Mouse (Mus musculus) midbrain, embryonic 12.5 days (tissue): Measurements from ENCODE around the gene Gm9913. TPM values are rescaled to one million over a fixed set of nuclear protein-coding genes. Genes with fewer than 3 reads are reported as not detected.
A peak's percentile ranks its signal among the peaks of the same experiment; 100 is the strongest.

Experiments used
- ATAC-seq: fragments of 200-750 bp; cut with Nextera tagmentation; 2 replicates; pipeline ENCODE4 v1.8.0; 2017; ENCODE audit warnings: low read depth, moderate TSS enrichment, moderate library complexity; ENCODE audit not compliant: low FRiP score
- H3K27ac ChIP-seq: fragments of 300-500 bp; sonication (generic); replicated peaks from 2 replicates; pipeline ENCODE4 v1.5.1; 2016; ENCODE audit warnings: mild to moderate bottlenecking
- H3K27me3 ChIP-seq: fragments of 300-500 bp; sonication (generic); 2 replicates; pipeline ENCODE4 v1.6.1; 2016; ENCODE audit warnings: mild to moderate bottlenecking
- H3K36me3 ChIP-seq: fragments of 300-500 bp; sonication (generic); 2 replicates; pipeline ENCODE4 v1.6.1; 2016
- H3K4me1 ChIP-seq: fragments of 300-500 bp; sonication (generic); 2 replicates; pipeline ENCODE4 v1.6.1; 2016
- H3K4me2 ChIP-seq: fragments of 300-500 bp; sonication (generic); replicated peaks from 2 replicates; pipeline ENCODE4 v1.6.1; 2016; ENCODE audit warnings: mild to moderate bottlenecking, moderate library complexity
- H3K4me3 ChIP-seq: fragments of 300-500 bp; sonication (generic); 2 replicates; pipeline ENCODE4 v1.5.1; 2016; ENCODE audit warnings: mild to moderate bottlenecking
- H3K9ac ChIP-seq: fragments of 300-500 bp; sonication (generic); replicated peaks from 2 replicates; pipeline ENCODE4 v1.6.1; 2016; ENCODE audit warnings: mild to moderate bottlenecking, moderate library complexity
- H3K9me3 ChIP-seq: fragments of 300-500 bp; sonication (generic); 2 replicates; pipeline ENCODE4 v1.6.1; 2016; ENCODE audit warnings: mild to moderate bottlenecking
- WGBS: fragments of 180-500 bp; shearing (Covaris S2); methylation state at CpG from one replicate; pipeline ENCODE4 v1.1.7; 2016; 5-methylcytosine and 5-hydroxymethylcytosine counted together
- polyA plus RNA-seq: library from polyadenylated mRNA; unstranded; fragments of >200 nt; fragmentation: Nextera tagmentation; extraction: Ambion mirVana; gene quantifications from 2 replicates; pipeline ENCODE4 v1.2.1, GENCODE M21; 2016

Gene Gm9913
- polyA plus RNA-seq, 1 experiment from 2014 or later = 0.15 TPM

DNA sequence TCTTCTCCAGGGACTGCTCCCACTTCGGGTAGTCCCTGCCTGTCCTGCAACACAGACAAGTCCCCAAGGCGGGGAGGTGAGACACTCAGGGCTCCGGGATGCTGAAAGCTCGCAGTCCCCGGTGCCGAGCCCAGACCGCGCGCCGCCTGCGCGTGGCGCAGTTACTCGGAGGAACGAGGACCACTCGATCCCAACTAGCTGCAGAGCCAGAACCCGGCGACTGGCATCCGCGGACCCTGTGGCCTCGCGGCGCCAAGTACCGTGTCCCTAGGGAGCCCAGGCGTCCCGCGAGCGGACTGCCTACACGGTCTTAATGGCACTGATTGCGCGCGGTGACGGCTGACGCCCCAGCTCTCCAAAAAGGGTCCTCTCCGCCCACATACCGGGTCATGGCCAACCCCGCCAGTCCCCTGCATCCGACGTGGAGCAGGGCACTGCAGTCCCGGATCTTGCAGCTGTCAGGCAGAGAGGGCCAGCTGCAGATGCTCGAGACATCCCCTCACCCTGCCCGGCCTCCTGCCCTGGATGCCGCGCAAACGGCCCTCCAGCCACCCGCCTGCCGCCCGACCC, 942 bp downstream of the Gm9913 start:
- H3K27me3 ChIP-seq = peaks cover 12% of the 10 kb centered on the region
- no peaks in the 10 kb centered on the region for H3K9me3 ChIP-seq
- H3K4me1 ChIP-seq = peaks cover 14% of the 10 kb centered on the region
- under 1% methylated on average over 46 of the region's 48 CpGs for WGBS
- peak overlapping the region; percentile 63 for H3K4me3 ChIP-seq
- peak overlapping the region; percentile 97 for H3K4me2 ChIP-seq
- ATAC-seq = peak; percentile 78
- H3K36me3 ChIP-seq = no peaks in the 10 kb centered on the region
- H3K9ac ChIP-seq = peak overlapping the region; percentile 70
- peak overlapping the region; percentile 66 for H3K27ac ChIP-seq

DNA sequence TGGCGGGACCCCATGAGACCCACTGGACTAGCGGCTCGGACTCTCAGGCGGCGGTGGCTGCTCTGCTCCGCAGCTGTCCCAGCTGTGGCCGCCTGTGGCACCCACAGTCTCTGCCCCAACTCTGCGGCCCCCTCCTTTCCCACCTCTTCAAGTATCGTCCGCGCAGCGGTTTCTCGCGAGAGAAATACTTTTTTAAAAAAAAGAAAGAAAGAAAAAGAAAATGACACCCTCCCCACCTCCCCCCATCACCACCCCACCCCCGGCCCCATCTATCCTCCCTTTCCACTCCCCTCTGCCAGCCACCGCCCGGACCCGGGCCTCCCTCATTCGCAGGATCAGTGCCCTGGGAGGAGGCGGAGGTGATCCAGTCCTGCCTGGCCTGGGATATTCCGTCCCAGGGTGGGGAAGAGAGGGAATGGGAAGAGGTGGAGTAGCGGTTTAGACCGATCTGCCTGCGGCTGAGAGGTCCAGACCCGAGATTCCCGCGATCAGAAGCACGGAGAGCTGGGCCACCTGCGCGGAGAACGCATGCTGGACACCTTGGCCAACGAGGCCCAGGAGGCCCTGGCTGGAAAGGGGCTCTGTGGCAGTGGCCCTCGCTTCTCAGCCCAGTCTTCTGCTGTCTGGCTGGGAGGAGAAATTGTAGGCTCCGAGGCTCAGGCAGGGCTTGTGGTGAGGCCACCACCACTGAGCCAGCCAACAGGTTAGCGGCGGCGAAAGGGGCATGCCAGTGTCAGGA, 1.6 kb downstream of the Gm9913 start:
- peak; percentile 87 for ATAC-seq
- H3K9me3 ChIP-seq = no peaks in the 10 kb centered on the region
- peak overlapping the region; percentile 66 for H3K27ac ChIP-seq
- peak overlapping the region; percentile 63 for H3K4me3 ChIP-seq
- peak overlapping the region; percentile 97 for H3K4me2 ChIP-seq
- H3K27me3 ChIP-seq = peaks cover 12% of the 10 kb centered on the region
- under 1% methylated on average over 34 of the region's 37 CpGs for WGBS
- H3K9ac ChIP-seq = peak overlapping the region; percentile 70
- H3K4me1 ChIP-seq = peaks cover 14% of the 10 kb centered on the region
- no peaks in the 10 kb centered on the region for H3K36me3 ChIP-seq

DNA sequence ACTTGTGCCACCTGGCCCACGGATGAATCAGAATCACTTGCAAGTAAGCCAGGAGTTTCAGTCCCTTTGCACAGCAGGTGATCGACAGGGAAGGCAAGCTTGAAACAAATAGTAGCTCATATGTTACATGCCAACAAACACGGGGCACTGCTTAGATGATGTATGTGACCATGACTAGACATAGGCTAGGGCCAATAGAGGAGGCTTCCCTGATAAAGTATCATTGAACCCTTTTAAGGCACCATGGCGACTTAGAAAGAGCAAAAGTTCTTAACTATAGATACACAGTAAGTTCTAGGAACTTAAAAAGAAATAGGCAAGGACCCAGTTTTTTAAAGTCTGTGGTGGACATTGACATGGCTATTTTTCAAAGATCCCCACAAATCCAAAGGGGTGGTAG, 3.0 kb downstream of the Gm9913 start, which contains the start of gene Fbn1:
Gene Fbn1, minus strand, starts transcription at position 101 of the 400 bp plus-strand sequence.
- ATAC-seq = no peak
- Histone ChIP-seq H3K27me3 (peaks cover 12% of the 10 kb centered on the region), H3K4me2 (peak within 1 kb of the TSS; percentile 97), H3K4me1 (peaks cover 14% of the 10 kb centered on the region), H3K4me3 (peak within 1 kb of the TSS; percentile 63), H3K27ac (peak within 1 kb of the TSS; percentile 66; the same call in 1 of the 2 replicates), H3K9ac (peak within 1 kb of the TSS; percentile 70), H3K36me3 (no peaks in the 10 kb centered on the region), H3K9me3 (no peaks in the 10 kb centered on the region)
- WGBS = 85% methylated on average over 4 of the region's 4 CpGs

DNA sequence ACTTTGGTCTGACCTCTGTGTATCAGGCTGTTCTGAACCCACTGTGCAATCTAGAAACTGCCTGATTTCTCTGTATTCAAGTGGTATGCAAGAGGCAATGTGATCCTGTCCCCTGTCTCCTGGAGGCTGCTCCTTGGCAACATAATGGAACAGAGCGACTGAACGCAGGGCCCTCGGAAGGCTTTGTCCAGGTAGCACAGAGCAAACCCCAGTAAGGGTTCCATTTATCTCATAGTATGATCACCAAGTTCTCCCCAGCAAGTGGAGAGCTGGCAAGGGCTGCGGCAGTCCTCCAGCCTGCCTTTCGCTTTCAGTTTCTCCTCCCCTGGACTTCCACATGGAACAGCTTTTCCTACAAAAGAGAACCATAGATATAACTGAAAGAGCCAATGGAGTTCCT, 3.5 kb downstream of the Gm9913 start:
- WGBS = 94% methylated on average over 5 of the region's 5 CpGs
- peaks cover 14% of the 10 kb centered on the region for H3K4me1 ChIP-seq
- no peak overlapping the region for H3K27ac ChIP-seq
- no peak overlapping the region for H3K9ac ChIP-seq
- no peak overlapping the region for H3K4me2 ChIP-seq
- no peaks in the 10 kb centered on the region for H3K9me3 ChIP-seq
- H3K27me3 ChIP-seq = peaks cover 12% of the 10 kb centered on the region
- no peak overlapping the region for H3K4me3 ChIP-seq
- ATAC-seq = no peak
- H3K36me3 ChIP-seq = no peaks in the 10 kb centered on the region

DNA sequence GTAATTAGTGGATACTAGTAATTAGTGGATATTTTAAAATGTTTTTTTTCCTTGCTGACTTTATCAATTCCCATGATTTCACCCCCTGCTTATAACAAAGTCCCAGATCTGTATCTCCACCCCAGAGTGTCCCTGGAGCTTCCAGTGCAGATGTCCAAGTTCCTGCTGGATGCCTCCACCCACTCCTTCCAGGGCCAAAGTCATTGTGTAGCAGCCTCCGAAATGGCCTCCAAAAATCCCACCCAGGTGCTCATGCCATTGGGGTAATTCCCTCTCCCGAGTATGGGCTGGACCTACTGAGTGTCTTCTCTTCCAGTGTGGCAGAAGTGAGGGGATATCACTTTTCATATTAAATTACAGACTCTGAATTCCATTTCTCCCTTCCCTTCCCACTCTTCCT, 5.9 kb downstream of the Gm9913 start:
- no peak for ATAC-seq
- Histone ChIP-seq H3K4me3 (no peak overlapping the region), H3K4me1 (peaks cover 5% of the 10 kb centered on the region; the same call in 1 of the 2 replicates), H3K27me3 (peaks cover 12% of the 10 kb centered on the region), H3K27ac (no peak overlapping the region), H3K36me3 (no peaks in the 10 kb centered on the region), H3K9me3 (no peaks in the 10 kb centered on the region), H3K9ac (no peak overlapping the region), H3K4me2 (no peak overlapping the region)
- 82% methylated on average over 2 of the region's 2 CpGs for WGBS

DNA sequence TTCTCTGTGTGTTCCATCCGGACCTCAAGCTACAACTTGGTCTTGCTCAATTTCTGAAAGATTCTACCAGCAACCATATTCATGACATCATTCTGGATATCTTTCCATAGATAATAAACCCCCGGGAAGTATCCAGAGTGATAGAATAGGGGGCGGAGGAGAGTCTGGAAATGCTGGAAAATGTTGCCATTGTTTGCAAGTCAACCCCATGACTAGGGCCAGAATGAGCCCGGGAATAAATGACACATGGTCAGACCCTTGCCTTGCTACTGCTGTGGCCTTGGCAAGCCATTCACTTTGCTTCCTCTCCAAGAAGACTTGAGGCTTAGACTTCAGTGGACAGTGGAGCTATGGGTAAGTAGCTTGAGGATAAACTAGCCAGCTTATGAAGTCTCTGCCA, 7.0 kb downstream of the Gm9913 start:
- H3K4me1 ChIP-seq = peaks cover 5% of the 10 kb centered on the region; the same call in 1 of the 2 replicates
- no peak overlapping the region for H3K9ac ChIP-seq
- H3K4me3 ChIP-seq = no peak overlapping the region
- ATAC-seq = no peak
- no peak overlapping the region for H3K27ac ChIP-seq
- no peaks in the 10 kb centered on the region for H3K36me3 ChIP-seq
- no peak overlapping the region for H3K4me2 ChIP-seq
- WGBS = 84% methylated on average over 4 of the region's 4 CpGs
- no peaks in the 10 kb centered on the region for H3K9me3 ChIP-seq
- peaks cover 10% of the 10 kb centered on the region for H3K27me3 ChIP-seq

DNA sequence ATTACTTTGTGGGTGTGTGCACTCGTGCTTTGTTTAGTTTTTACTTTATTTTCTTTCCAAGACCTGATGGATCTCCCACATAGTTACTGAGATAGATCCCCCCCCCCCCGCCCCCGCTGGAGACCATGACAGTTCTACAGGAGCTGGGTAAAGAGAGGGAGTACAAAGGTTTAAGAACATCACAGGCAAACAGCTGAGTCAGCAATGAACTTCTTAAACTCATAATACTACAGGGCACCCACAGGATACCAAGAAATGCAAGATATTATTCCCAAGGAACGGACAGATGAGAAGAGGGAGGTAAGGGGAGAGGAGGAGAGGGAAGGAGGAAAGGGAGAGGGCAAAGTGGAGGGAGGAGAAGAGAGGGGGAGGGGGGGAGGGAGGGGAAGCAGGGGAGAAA, 7.7 kb downstream of the Gm9913 start:
- Histone ChIP-seq H3K9ac (no peak overlapping the region), H3K4me3 (no peak overlapping the region), H3K4me2 (no peak overlapping the region), H3K9me3 (no peaks in the 10 kb centered on the region), H3K36me3 (no peaks in the 10 kb centered on the region), H3K4me1 (peaks cover 4% of the 10 kb centered on the region; the same call in 1 of the 2 replicates), H3K27me3 (peaks cover 7% of the 10 kb centered on the region), H3K27ac (no peak overlapping the region)
- WGBS = 86% methylated on average over 4 of the region's 4 CpGs
- no peak for ATAC-seq

DNA sequence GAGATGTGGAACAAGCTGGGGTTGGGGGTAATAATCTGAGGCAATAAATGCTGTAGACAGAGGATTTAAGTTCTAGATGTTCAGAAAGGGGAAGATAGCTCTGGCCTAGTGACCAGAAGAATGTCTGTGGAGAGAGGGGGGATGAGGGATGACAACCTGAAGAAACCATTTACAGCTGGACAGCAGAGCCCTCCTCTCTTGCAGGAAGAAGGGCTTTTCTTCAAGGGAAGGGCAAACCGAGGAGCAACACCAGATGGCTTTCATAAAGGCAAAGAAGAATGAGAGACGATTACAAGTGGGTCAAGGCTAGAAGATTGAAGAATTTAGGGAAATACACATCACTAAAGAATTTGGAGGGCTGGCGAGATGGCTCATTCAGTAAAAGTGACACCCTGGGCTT, 9.5 kb downstream of the Gm9913 start:
- peaks cover 4% of the 10 kb centered on the region; the same call in 1 of the 2 replicates for H3K4me1 ChIP-seq
- 62% methylated on average over 3 of the region's 3 CpGs for WGBS
- no peaks in the 10 kb centered on the region for H3K27me3 ChIP-seq
- H3K4me2 ChIP-seq = no peak overlapping the region
- H3K4me3 ChIP-seq = no peak overlapping the region
- ATAC-seq = no peak
- H3K36me3 ChIP-seq = no peaks in the 10 kb centered on the region
- H3K9ac ChIP-seq = no peak overlapping the region
- H3K27ac ChIP-seq = no peak overlapping the region
- H3K9me3 ChIP-seq = no peaks in the 10 kb centered on the region

DNA sequence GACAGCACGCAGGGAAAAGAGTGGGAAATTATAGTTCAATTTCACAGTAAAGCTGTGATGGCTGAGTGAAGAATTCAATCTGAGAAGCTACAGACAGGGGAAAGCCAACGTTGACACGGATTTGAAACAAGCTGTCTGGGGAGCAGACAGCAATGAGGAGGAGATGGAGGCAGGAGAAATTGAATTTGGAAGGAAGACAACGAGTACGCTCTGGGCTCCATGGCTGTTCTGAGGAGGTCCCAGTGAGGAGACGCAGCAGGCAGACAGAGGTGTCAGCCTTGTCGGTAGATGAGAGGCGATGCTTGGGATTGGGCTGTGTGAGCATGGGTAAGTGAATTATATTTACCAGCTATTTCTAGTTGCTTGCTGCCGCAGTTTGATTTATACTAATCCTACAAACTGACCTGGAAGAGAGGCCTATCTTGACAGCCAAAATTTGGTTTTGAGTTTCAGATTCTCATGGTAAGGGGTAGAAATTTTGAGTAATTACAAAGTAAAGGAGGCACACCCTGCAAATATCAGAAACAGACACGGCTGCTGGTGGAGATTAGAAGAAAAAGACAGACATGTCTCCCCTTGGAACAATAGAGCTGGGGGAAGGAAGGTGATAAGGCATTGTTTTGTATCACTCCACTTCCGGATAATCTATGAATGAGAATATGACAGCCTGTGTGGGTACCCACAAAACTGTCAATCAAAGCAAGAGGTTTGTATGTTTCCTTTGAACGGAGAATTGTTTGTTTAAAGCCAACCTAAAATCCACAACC, 10.6 kb downstream of the Gm9913 start:
- ATAC-seq = no peak
- Histone ChIP-seq H3K27ac (no peak overlapping the region; the same call in 1 of the 2 replicates), H3K27me3 (no peaks in the 10 kb centered on the region), H3K36me3 (no peaks in the 10 kb centered on the region), H3K9ac (no peak overlapping the region), H3K4me3 (no peak overlapping the region), H3K4me1 (peaks cover 4% of the 10 kb centered on the region; the same call in 1 of the 2 replicates), H3K4me2 (no peak overlapping the region), H3K9me3 (no peaks in the 10 kb centered on the region)
- 78% methylated on average over 12 of the region's 12 CpGs for WGBS

DNA sequence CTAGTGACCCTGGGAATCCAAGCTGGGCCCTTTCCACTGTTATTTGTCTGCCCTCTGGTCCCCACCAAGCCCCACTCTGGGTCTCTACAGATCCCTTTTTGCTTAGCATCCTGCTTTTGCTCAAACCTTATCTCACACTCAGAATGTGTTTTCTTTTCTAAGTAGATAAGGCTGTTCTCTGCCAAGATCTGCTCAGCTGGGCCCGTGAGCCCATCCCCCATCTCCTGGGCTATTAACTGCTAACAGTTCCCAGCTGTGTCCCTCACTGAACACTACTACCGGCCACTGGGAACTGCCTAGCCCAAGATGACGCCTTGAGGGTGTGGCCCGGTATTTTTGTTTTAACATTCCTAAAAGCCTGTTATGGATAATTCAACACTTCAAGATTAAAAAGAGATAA, 11.7 kb downstream of the Gm9913 start:
- Histone ChIP-seq H3K27me3 (no peaks in the 10 kb centered on the region), H3K9ac (no peak overlapping the region), H3K9me3 (no peaks in the 10 kb centered on the region), H3K4me1 (peaks cover 4% of the 10 kb centered on the region; the same call in 1 of the 2 replicates), H3K4me2 (no peak overlapping the region), H3K4me3 (no peak overlapping the region), H3K36me3 (no peaks in the 10 kb centered on the region), H3K27ac (no peak overlapping the region)
- ATAC-seq = no peak
- WGBS = 36% methylated on average over 4 of the region's 4 CpGs

DNA sequence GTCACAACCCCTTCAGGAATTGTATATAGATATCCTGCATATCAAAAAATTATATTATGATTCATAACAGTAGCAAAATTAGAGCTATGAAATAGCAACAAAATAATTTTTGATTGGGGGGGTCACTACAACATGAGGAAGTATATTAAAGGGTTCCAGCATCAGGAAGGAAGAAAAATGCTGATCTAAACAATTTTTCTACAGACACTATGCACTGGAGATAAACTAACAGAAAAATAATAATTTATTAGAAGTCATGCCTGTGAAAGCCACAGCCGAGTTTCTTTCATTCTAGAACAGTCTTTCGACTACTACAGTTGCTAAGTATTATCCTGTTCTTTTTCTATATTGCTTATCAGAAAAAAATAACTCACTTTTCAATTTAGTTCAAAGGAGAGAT, 20.6 kb downstream of the Gm9913 start:
- Histone ChIP-seq H3K4me2 (no peak overlapping the region), H3K27ac (no peak overlapping the region), H3K27me3 (no peaks in the 10 kb centered on the region), H3K4me1 (no peaks in the 10 kb centered on the region), H3K4me3 (no peak overlapping the region), H3K9ac (no peak overlapping the region), H3K36me3 (no peaks in the 10 kb centered on the region), H3K9me3 (no peaks in the 10 kb centered on the region)
- no peak for ATAC-seq
- WGBS = 88% methylated on average over 2 of the region's 2 CpGs

DNA sequence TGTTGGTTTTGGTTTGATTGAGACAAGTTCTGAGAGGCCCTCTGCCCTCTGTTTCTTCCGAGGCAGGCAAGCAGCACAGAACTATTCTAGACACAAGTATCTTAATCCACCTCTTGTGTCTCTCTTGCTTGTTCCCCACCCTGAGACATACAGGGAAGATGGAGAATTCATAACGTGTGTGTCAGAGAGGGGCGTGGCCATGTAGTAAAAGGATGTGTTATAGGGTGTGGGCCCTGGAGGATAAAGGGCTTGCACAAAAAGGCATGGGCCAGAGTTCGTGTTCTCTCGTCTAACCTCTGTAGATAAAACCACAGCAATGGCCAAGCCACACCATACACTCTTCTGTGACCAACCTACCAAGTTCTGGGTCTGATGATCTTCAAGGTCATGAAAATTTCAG, 21.7 kb downstream of the Gm9913 start:
- 81% methylated on average over 5 of the region's 5 CpGs for WGBS
- Histone ChIP-seq H3K27ac (no peak overlapping the region), H3K27me3 (no peaks in the 10 kb centered on the region), H3K36me3 (no peaks in the 10 kb centered on the region), H3K4me3 (no peak overlapping the region), H3K9me3 (no peaks in the 10 kb centered on the region), H3K4me2 (no peak overlapping the region), H3K9ac (no peak overlapping the region), H3K4me1 (no peaks in the 10 kb centered on the region)
- no peak for ATAC-seq
